Mouse (Mus musculus) liver, embryonic 16.5 days (tissue): ENCODE results near the gene Tank. TPM values are rescaled to one million over a fixed set of nuclear protein-coding genes. Genes with fewer than 3 reads are reported as not detected.

Source experiments
- polyA plus RNA-seq: library from polyadenylated mRNA; unstranded; fragments of >200 nt; fragmentation: Nextera tagmentation; extraction: Ambion mirVana; gene quantifications from 2 replicates; pipeline ENCODE4 v1.2.1, GENCODE M21; 2015

The Tank gene
- polyA plus RNA-seq, 1 experiment from 2014 or later = 17.3 TPM

Other genes starting within 250 kb of the Tank start
- 88.3 and 101 TPM in 2 replicates for gene Psmd14, start 133.1 kb downstream of the Tank start, polyA plus RNA-seq
- gene Tbr1, start 224.3 kb downstream of the Tank start, polyA plus RNA-seq = not detected in 2 replicates